Mouse (Mus musculus) stomach, embryonic 14.5 days (tissue): ENCODE results near the gene Atg7. TPM values are rescaled to one million over a fixed set of nuclear protein-coding genes. Genes with fewer than 3 reads are reported as not detected.
A peak's percentile ranks its signal among the peaks of the same experiment; 100 is the strongest.

Source experiments
- ATAC-seq: fragments of 200-750 bp; cut with Nextera tagmentation; 2 replicates; pipeline ENCODE4 v1.8.0; 2017; ENCODE audit warnings: low read depth, moderate TSS enrichment; ENCODE audit not compliant: insufficient number of reproducible peaks, insufficient read depth, low FRiP score
- H3K27ac ChIP-seq: fragments of 300-500 bp; sonication (generic); 2 replicates; pipeline ENCODE4 v1.5.1; 2014; ENCODE audit warnings: mild to moderate bottlenecking, low read length, moderate library complexity, mixed read lengths
- H3K27me3 ChIP-seq: fragments of 300-500 bp; sonication (generic); 2 replicates; pipeline ENCODE4 v1.6.1; 2014; ENCODE audit warnings: low read length, control low read depth, mixed read lengths; ENCODE audit not compliant: control insufficient read depth, insufficient read depth
- H3K36me3 ChIP-seq: fragments of 300-500 bp; sonication (generic); 2 replicates; pipeline ENCODE4 v1.6.1; 2014; ENCODE audit warnings: mild to moderate bottlenecking, control low read depth, low read length, moderate library complexity, mixed read lengths; ENCODE audit not compliant: control insufficient read depth, insufficient read depth
- H3K4me1 ChIP-seq: fragments of 300-500 bp; sonication (generic); 2 replicates; pipeline ENCODE4 v1.6.1; 2014; ENCODE audit warnings: low read length, control low read depth, mixed read lengths; ENCODE audit not compliant: control insufficient read depth, insufficient read depth
- H3K4me2 ChIP-seq: fragments of 300-500 bp; sonication (generic); replicated peaks from 2 replicates; pipeline ENCODE4 v1.6.1; 2014; ENCODE audit warnings: low read depth, low read length, control low read depth
- H3K4me3 ChIP-seq: fragments of 300-500 bp; sonication (generic); 2 replicates; pipeline ENCODE4 v1.5.1; 2014; ENCODE audit warnings: low read depth, low read length, control low read depth
- H3K9ac ChIP-seq: fragments of 300-500 bp; sonication (generic); replicated peaks from 2 replicates; pipeline ENCODE4 v1.6.1; 2014; ENCODE audit warnings: low read depth, mild to moderate bottlenecking, control low read depth, low read length, moderate library complexity, mixed read lengths
- H3K9me3 ChIP-seq: fragments of 300-500 bp; sonication (generic); 2 replicates; pipeline ENCODE4 v1.6.1; 2016; ENCODE audit warnings: low read depth, low read length, control low read depth; ENCODE audit not compliant: control insufficient read depth
- WGBS: fragments of 180-500 bp; shearing (Covaris S2); extraction: QIAGEN DNeasy Blood & Tissue Kit; methylation state at CpG from one replicate; pipeline ENCODE4 v1.1.7; 2014; 5-methylcytosine and 5-hydroxymethylcytosine counted together
- polyA plus RNA-seq: library from polyadenylated mRNA; unstranded; fragments of >200 nt; fragmentation: Nextera tagmentation; extraction: Ambion mirVana; gene quantifications from 2 replicates; pipeline ENCODE4 v1.2.1, GENCODE M21; 2014

Gene Atg7
- polyA plus RNA-seq, 1 experiment from 2014 or later: 23.2 TPM

DNA sequence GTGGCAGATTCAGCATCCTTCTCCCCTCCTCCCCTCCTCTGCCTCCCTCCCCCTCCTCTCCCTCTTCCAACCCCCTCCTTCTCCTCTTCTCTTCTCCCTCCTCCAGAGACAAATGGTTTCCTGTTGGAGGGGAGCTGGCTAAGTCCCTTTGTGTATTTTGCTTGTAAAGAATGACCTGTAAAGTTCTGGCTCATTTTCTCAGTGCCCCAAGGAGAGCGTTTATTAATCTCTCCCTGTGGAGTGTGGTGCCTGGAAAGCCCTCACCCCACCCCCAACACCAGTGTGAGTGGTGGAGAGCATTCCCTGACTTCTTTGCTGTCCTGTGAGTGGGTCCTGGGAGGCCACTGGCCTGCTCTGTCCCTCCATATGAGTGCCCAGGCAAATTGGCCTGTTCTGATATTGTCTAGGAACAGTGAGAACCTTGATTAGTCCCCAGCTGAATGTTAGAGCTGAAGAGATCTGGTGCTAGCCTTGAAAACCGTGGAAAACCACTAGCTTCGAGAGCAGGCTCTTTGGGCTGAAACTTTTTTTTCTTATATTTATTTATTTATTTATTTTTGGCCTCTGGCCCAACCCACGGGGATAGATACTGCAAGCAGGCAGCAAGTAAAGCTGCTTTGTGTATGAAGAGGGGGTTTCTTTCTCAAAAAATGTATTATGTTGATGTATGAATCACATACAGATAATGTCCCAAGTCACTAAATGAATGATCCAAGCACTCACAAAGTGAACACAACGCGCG is 72.6 kb downstream of the Atg7 start:
- Histone ChIP-seq H3K27ac (peak overlapping the region; percentile 64), H3K27me3 (no peaks in the 10 kb centered on the region), H3K9me3 (no peaks in the 10 kb centered on the region), H3K36me3 (no peaks in the 10 kb centered on the region), H3K4me1 (peaks cover 9% of the 10 kb centered on the region; the same call in 1 of the 2 replicates), H3K9ac (no peak overlapping the region), H3K4me2 (no peak overlapping the region), H3K4me3 (no peak overlapping the region)
- WGBS: 52% methylated on average over 7 of the region's 7 CpGs
- no peak for ATAC-seq

DNA sequence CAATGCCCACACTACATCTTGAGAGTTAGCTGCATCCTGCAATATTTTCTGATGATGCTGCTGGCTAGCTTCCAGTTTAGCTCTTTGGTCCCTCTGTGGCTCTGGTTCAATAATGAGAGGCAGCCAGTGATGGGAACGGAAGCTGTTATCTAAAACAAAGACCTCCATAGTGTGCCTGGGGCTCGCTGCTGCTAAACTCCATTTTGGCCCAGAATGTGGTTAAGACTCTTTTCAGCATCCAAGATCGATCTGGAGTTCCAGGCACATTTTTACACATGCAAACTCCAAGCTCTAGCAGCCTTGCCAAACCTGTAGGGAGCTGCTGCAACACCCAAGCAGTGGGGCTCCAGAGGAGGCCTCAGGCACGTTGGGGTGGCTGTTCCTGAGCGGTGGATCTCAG is 76.2 kb downstream of the Atg7 start:
- no peaks in the 10 kb centered on the region for H3K36me3 ChIP-seq
- H3K4me1 ChIP-seq: peaks cover 10% of the 10 kb centered on the region
- no peak overlapping the region for H3K27ac ChIP-seq
- 58% methylated on average over 5 of the region's 5 CpGs for WGBS
- no peak for ATAC-seq
- H3K9me3 ChIP-seq: no peaks in the 10 kb centered on the region
- no peak overlapping the region for H3K4me3 ChIP-seq
- no peaks in the 10 kb centered on the region for H3K27me3 ChIP-seq
- H3K4me2 ChIP-seq: no peak overlapping the region
- H3K9ac ChIP-seq: no peak overlapping the region

DNA sequence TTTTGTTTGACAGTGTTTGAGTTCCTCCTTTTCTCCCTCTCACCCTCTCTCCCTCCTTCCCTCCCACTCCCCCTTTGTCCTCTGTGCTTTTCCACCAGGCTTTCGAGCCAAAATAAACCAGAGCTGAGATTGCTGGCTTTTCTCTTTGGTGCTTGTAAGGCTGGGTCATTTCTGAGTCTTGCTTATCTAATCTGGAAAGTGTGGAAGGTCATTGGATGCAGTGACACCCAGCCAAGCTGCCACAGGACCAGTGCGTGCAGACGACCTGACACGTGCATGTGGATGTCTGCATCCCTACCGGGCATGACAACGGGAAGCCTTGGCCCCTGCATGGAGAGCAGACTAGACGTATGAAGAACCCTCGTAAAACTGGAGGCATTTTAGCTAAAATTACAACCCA is 76.8 kb downstream of the Atg7 start:
- 71% methylated on average over 8 of the region's 8 CpGs for WGBS
- Histone ChIP-seq H3K9me3 (no peaks in the 10 kb centered on the region), H3K4me3 (no peak overlapping the region), H3K27ac (no peak overlapping the region), H3K9ac (no peak overlapping the region), H3K4me2 (no peak overlapping the region), H3K4me1 (peaks cover 14% of the 10 kb centered on the region), H3K36me3 (no peaks in the 10 kb centered on the region), H3K27me3 (no peaks in the 10 kb centered on the region)
- no peak for ATAC-seq

DNA sequence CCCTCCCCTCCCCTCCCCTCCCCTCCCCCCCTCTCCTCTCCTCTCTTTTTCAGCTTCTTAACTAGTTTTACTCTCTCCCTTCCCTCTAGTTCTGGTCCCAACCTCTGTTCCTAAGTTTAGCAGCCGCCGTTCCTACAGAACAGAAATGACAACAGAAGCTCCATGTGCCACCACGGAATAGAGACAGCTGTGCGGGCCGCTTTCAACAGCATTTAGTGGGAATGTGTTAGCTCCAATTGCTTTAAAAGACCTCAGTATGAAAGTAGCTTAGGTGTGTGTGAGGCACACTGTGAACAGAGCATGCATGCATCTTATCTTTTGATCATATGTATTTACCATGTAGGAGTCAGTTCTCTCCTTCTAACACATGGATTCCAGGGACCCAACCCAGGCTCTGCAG is 79.1 kb downstream of the Atg7 start:
- H3K9me3 ChIP-seq: no peaks in the 10 kb centered on the region
- H3K4me1 ChIP-seq: peaks cover 16% of the 10 kb centered on the region
- H3K27ac ChIP-seq: no peak overlapping the region
- 80% methylated on average over 5 of the region's 5 CpGs for WGBS
- H3K27me3 ChIP-seq: no peaks in the 10 kb centered on the region
- H3K4me2 ChIP-seq: no peak overlapping the region
- H3K4me3 ChIP-seq: no peak overlapping the region
- no peak overlapping the region for H3K9ac ChIP-seq
- ATAC-seq: no peak
- no peaks in the 10 kb centered on the region for H3K36me3 ChIP-seq

DNA sequence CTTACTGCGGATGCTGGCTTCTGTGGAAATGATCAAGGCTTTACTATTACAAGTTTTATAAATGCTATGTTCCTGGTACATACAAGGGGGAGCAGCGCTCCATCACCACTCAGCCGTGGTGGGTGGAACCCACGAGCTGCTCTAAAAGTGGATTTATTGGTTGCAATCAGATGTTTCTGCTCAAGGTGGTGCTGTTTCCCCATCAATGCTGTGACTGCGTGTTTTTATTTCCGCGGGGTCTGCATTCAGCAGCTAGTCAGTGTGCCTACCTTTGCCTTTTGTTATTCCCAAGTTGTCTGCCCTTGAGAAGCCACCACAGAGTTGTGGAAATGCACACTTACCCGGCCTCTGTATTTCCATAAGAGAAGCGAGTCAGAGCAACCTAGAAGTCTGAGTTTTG is 81.0 kb downstream of the Atg7 start:
- no peak overlapping the region for H3K4me2 ChIP-seq
- H3K4me3 ChIP-seq: no peak overlapping the region
- H3K9ac ChIP-seq: no peak overlapping the region
- no peaks in the 10 kb centered on the region for H3K36me3 ChIP-seq
- peaks cover 16% of the 10 kb centered on the region for H3K4me1 ChIP-seq
- 24% methylated on average over 9 of the region's 9 CpGs for WGBS
- no peak for ATAC-seq
- H3K27ac ChIP-seq: no peak overlapping the region
- no peaks in the 10 kb centered on the region for H3K9me3 ChIP-seq
- H3K27me3 ChIP-seq: no peaks in the 10 kb centered on the region

DNA sequence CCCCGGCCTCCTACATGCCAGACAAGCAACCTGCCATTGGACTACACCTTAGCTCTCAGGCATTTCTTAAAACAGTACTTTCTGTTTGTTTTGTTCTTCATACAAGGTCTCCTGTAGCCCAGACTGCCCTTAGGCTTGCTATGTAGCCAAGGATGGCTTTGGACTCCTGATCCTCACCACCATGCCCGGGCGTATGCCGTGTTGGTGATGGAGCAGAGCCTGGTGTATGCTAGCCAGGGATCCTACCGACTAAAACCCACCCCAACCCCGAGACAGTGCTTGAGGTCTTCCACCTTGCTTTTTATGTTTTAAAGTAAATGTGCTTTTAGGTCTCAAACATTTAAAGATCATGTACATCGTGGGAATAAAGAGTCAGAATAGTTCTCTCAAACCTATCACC is 81.5 kb downstream of the Atg7 start:
- H3K4me3 ChIP-seq: no peak overlapping the region
- ATAC-seq: no peak
- H3K9me3 ChIP-seq: no peaks in the 10 kb centered on the region
- H3K27me3 ChIP-seq: no peaks in the 10 kb centered on the region
- 69% methylated on average over 7 of the region's 7 CpGs for WGBS
- no peak overlapping the region for H3K4me2 ChIP-seq
- no peaks in the 10 kb centered on the region for H3K36me3 ChIP-seq
- no peak overlapping the region for H3K27ac ChIP-seq
- no peak overlapping the region for H3K9ac ChIP-seq
- peaks cover 16% of the 10 kb centered on the region for H3K4me1 ChIP-seq

DNA sequence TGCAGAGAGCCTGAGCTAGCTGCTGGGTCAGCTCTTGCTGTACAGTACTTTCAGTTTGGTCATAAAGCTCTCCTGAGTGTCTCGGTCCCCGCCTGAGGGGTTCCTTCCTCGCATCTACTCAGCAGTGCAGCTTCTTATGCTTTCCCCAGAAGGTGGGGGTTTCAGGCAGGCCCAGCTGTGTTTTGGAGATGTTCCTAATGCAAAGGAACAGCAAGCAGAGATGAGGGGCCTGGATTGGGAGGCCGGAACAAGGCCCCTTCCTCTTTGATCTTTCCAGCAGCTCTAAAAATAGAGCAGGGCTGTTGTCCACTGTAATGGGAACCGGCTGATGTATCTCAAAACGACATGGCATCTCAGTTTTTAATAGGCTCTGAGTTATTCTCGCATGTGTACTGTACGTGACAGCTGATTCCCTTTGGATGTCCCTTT is 82.3 kb downstream of the Atg7 start:
- Histone ChIP-seq H3K36me3 (no peaks in the 10 kb centered on the region), H3K4me1 (peaks cover 16% of the 10 kb centered on the region), H3K9ac (no peak overlapping the region), H3K4me2 (0 out of 2 replicates have a peak overlapping the region, but pooled peaks have one; percentile 15), H3K27ac (peak overlapping the region; percentile 59; the same call in 1 of the 2 replicates), H3K27me3 (no peaks in the 10 kb centered on the region), H3K9me3 (no peaks in the 10 kb centered on the region), H3K4me3 (no peak overlapping the region)
- WGBS: 23% methylated on average over 8 of the region's 8 CpGs
- ATAC-seq: peak; percentile 47; the same call in 1 of the 2 replicates

DNA sequence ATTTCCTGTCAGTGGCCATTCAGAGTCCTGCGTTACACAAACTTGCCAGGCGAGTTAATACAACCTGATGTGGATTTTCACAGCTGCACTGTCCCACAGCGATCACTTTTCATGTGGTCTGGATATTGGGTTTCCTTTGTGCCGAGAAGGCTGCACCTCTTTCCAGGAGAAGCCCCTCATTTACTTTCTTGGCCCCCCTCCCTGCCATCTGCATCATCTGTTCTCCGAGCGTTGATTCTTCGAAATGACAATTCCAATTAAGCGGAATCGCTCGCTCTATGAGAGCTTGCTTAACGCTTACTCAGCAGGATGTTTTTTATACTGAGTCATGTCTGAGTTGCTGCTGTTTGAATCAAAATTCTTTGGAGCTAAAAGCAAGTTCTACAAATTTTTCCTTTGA is 83.8 kb downstream of the Atg7 start:
- WGBS: 47% methylated on average over 11 of the region's 11 CpGs

DNA sequence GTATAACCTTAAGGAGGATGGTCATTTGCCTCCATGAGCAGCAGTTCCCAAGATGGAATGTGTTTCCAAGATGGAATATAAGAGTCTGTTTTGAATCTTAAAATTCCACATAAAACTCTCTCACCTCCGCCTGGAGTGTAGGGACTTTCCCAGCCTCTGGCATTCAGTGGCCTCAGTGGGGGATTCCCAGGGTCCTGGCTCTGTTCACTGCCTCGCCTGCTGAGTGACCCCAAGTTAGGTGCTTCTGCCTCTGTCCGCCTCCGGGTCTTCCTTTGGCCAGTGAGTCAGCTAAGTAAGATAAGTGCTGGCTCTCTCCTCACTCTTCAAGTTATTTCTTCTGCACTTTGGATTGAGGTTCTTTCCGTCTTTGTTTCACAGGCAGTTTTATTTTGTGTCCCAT is 90.3 kb downstream of the Atg7 start:
- H3K9me3 ChIP-seq: no peaks in the 10 kb centered on the region
- no peaks in the 10 kb centered on the region for H3K4me1 ChIP-seq
- no peaks in the 10 kb centered on the region for H3K27me3 ChIP-seq
- WGBS: 81% methylated on average over 5 of the region's 5 CpGs
- no peak overlapping the region for H3K4me2 ChIP-seq
- no peak overlapping the region for H3K4me3 ChIP-seq
- H3K27ac ChIP-seq: no peak overlapping the region
- no peaks in the 10 kb centered on the region for H3K36me3 ChIP-seq
- no peak for ATAC-seq
- H3K9ac ChIP-seq: no peak overlapping the region

More for the DNA sequence above, 83.8 kb downstream of the Atg7 start:
- Histone ChIP-seq H3K27ac (no peak overlapping the region), H3K4me1 (peaks cover 16% of the 10 kb centered on the region), H3K36me3 (no peaks in the 10 kb centered on the region), H3K27me3 (no peaks in the 10 kb centered on the region), H3K9ac (no peak overlapping the region), H3K9me3 (no peaks in the 10 kb centered on the region), H3K4me3 (no peak overlapping the region), H3K4me2 (no peak overlapping the region)
- ATAC-seq: no peak; the same call in 1 of the 2 replicates
